8 mouse cellular contexts compared by ENCODE assay signal in genomic region chr10:59812939-59813338, GRCm38 (mm10).
DNase-seq lines count a peak whose midpoint lies in the region; ATAC-seq and TF ChIP-seq lines count a peak whose summit lies in the region.

No protein-coding gene starts in this region.

- WGBS in lung, postnatal 0 days, result 26% methylated on average over 13 of the region's 13 CpGs
- WGBS in limb, embryonic 12.5 days, result 37% methylated on average over 13 of the region's 13 CpGs

- H3K36me3 ChIP-seq in lung, postnatal 0 days (ENCODE audit: insufficient read depth, low read length), result no peaks in the 10 kb centered on the region
- H3K36me3 ChIP-seq in limb, embryonic 12.5 days, result peaks cover 18% of the 10 kb centered on the region; the same call in 1 of the 2 replicates

- no peaks in the 10 kb centered on the region for H3K27me3 ChIP-seq in lung, postnatal 0 days (replicated peaks; ENCODE audit: insufficient read depth, low read length)
- no peaks in the 10 kb centered on the region for H3K27me3 ChIP-seq in limb, embryonic 12.5 days

- intact Hi-C loops in left cerebral cortex, postnatal 36 days (cut with DNase I), result no loop called here

- no peak overlapping the region for H3K4me3 ChIP-seq in lung, postnatal 0 days (ENCODE audit: low read depth, low read length)
- no peak overlapping the region for H3K4me3 ChIP-seq in limb, embryonic 12.5 days (replicated peaks)

- no peak for TF ChIP-seq EP300 in lung, postnatal 0 days (IDR thresholded peaks at IDR 0.05)

- peak; percentile 53 for TF ChIP-seq CTCF in lung, postnatal 0 days (IDR thresholded peaks at IDR 0.05)

- H3K9ac ChIP-seq in lung, postnatal 0 days (replicated peaks; ENCODE audit: low read depth), result no peak overlapping the region
- no peak overlapping the region for H3K9ac ChIP-seq in limb, embryonic 12.5 days (replicated peaks)

- H3K4me1 ChIP-seq in lung, postnatal 0 days (ENCODE audit: insufficient read depth, low read depth, low read length), result no peaks in the 10 kb centered on the region
- peaks cover 9% of the 10 kb centered on the region; the same call in 1 of the 2 replicates for H3K4me1 ChIP-seq in limb, embryonic 12.5 days (replicated peaks)

- DNase-seq in CD4-positive, CD25-positive, alpha-beta regulatory T cell, adult 2 months (ENCODE audit: low read depth, low spot score), result peak; percentile 23
- DNase-seq in lung, postnatal 0 days (ENCODE audit: low spot score), result peak; percentile 37
- DNase-seq in lung, postnatal 10 days, result no peak
- DNase-seq in retina, postnatal 1 day, result peak; percentile 67
- no peak for DNase-seq in left cerebral cortex, postnatal 36 days (ENCODE audit: low spot score in 2 of 2)
- no peak for DNase-seq in cerebellum, postnatal 36 days

- no peak overlapping the region for H3K27ac ChIP-seq in lung, postnatal 0 days (ENCODE audit: low read length)
- H3K27ac ChIP-seq in limb, embryonic 12.5 days, result no peak overlapping the region

- H3K4me2 ChIP-seq in lung, postnatal 0 days (replicated peaks; ENCODE audit: low read depth, low read length), result no peak overlapping the region
- no peak overlapping the region for H3K4me2 ChIP-seq in limb, embryonic 12.5 days

- no peaks in the 10 kb centered on the region for H3K9me3 ChIP-seq in lung, postnatal 0 days (ENCODE audit: low read length)
- no peaks in the 10 kb centered on the region for H3K9me3 ChIP-seq in limb, embryonic 12.5 days

- no peak for ATAC-seq in CD4-positive, CD25-positive, alpha-beta regulatory T cell, adult 4 months
- peak; percentile 38 for ATAC-seq in lung, postnatal 0 days
- 0 out of 2 replicates have a peak, but pooled peaks have one; percentile 33 for ATAC-seq in limb, embryonic 12.5 days (ENCODE audit: insufficient number of reproducible peaks, insufficient read depth, low FRiP score, low TSS enrichment, low read depth)

Comparison
In these comparisons a context has a peak if more than half of its experiments do, and no peak if none do; other contexts are left out.
1. DNase-seq: peak in CD4-positive, CD25-positive, alpha-beta regulatory T cell, adult 2 months (single experiment), lung, postnatal 0 days (single experiment) and retina, postnatal 1 day (single experiment); none in lung, postnatal 10 days (single experiment), left cerebral cortex, postnatal 36 days (0 of 2) and cerebellum, postnatal 36 days (0 of 2).